Mouse (Mus musculus): ENCODE measurements around the gene Enoph1.

GRCm38 (mm10) chr5:100003895-100004294, 35.9 kb upstream of the Enoph1 start:
- no peak for TF ChIP-seq POLR2A (IDR thresholded peaks at IDR 0.05; ENCODE audit: insufficient read depth, low read depth, low read length)
- no peak for TF ChIP-seq CTCF (IDR thresholded peaks at IDR 0.05)

Data from heart, adult 2 months (tissue).